Mouse (Mus musculus) E14TG2a.4 (cell line): ENCODE measurements around the gene Slc7a1.

Experiments
- H3K27me3 ChIP-seq: 2 replicates; pipeline ENCODE4 v1.6.1; 2014; ENCODE audit warnings: low read length, control low read depth; ENCODE audit not compliant: insufficient read depth
- H3K36me3 ChIP-seq: 2 replicates; pipeline ENCODE4 v1.6.1; 2014; ENCODE audit warnings: low read length, control low read depth; ENCODE audit not compliant: insufficient read depth
- H3K4me1 ChIP-seq: replicated peaks from 2 replicates; pipeline ENCODE4 v1.6.1; 2014; ENCODE audit warnings: low read depth, low read length, control low read depth
- H3K4me3 ChIP-seq: replicated peaks from 2 replicates; pipeline ENCODE4 v1.5.1; 2014; ENCODE audit warnings: mild to moderate bottlenecking, low read length
- H3K9me3 ChIP-seq: 2 replicates; pipeline ENCODE4 v1.6.1; 2014; ENCODE audit warnings: low read length, control low read depth
- CTCF ChIP-seq: conservative IDR thresholded peaks from 2 replicates; pipeline ENCODE4 v1.5.1; 2014; ENCODE audit warnings: low read length
- NANOG ChIP-seq: IDR thresholded peaks from 2 replicates; pipeline ENCODE4 v1.6.1; 2014; ENCODE audit warnings: borderline replicate concordance, low read length, mixed read lengths
- POU5F1 ChIP-seq: IDR thresholded peaks from 2 replicates; pipeline ENCODE4 v1.6.1; 2014; ENCODE audit warnings: low read length, borderline replicate concordance

The Slc7a1 gene

GRCm38 (mm10) chr5:148398766-148399659 lies 691 bp downstream of the Slc7a1 start:
- Histone ChIP-seq H3K27me3 (peaks cover 34% of the 10 kb centered on the region), H3K4me3 (peak overlapping the region; percentile 87), H3K9me3 (peaks cover 6% of the 10 kb centered on the region; the same call in 1 of the 2 replicates), H3K4me1 (peaks cover 53% of the 10 kb centered on the region), H3K36me3 (peaks cover 26% of the 10 kb centered on the region)
- no peak for TF ChIP-seq POU5F1
- TF ChIP-seq CTCF, result no peak
- no peak for TF ChIP-seq NANOG

- Histone ChIP-seq H3K27me3 (peaks cover 34% of the 10 kb centered on the region), H3K4me1 (peaks cover 51% of the 10 kb centered on the region), H3K9me3 (no peaks in the 10 kb centered on the region), H3K4me3 (peak overlapping the region; percentile 87), H3K36me3 (peaks cover 32% of the 10 kb centered on the region)
- TF ChIP-seq NANOG (no peak), CTCF (no peak), POU5F1 (no peak)
These were observed 1.3 kb downstream of the Slc7a1 start for GRCm38 (mm10) chr5:148398451-148398765.

- Histone ChIP-seq H3K36me3 (peaks cover 36% of the 10 kb centered on the region), H3K4me1 (peaks cover 50% of the 10 kb centered on the region), H3K9me3 (no peaks in the 10 kb centered on the region), H3K4me3 (no peak overlapping the region), H3K27me3 (peaks cover 34% of the 10 kb centered on the region)
- TF ChIP-seq POU5F1, result no peak
- TF ChIP-seq NANOG, result no peak
- TF ChIP-seq CTCF, result no peak
These were observed 1.8 kb downstream of the Slc7a1 start for GRCm38 (mm10) chr5:148397911-148398310.

GRCm38 (mm10) chr5:148397418-148397817 lies 2.3 kb downstream of the Slc7a1 start:
- H3K4me3 ChIP-seq, result no peak overlapping the region
- H3K27me3 ChIP-seq, result peaks cover 34% of the 10 kb centered on the region
- no peaks in the 10 kb centered on the region for H3K9me3 ChIP-seq
- peaks cover 50% of the 10 kb centered on the region for H3K4me1 ChIP-seq
- TF ChIP-seq NANOG (no peak), CTCF (no peak), POU5F1 (no peak)
- peaks cover 41% of the 10 kb centered on the region for H3K36me3 ChIP-seq

GRCm38 (mm10) chr5:148393316-148393715 lies 6.4 kb downstream of the Slc7a1 start:
- peaks cover 73% of the 10 kb centered on the region for H3K36me3 ChIP-seq
- TF ChIP-seq CTCF (no peak), NANOG (no peak), POU5F1 (no peak)
- no peak overlapping the region for H3K4me3 ChIP-seq
- H3K9me3 ChIP-seq, result no peaks in the 10 kb centered on the region
- H3K4me1 ChIP-seq, result peaks cover 48% of the 10 kb centered on the region
- no peaks in the 10 kb centered on the region for H3K27me3 ChIP-seq

GRCm38 (mm10) chr5:148392831-148393230 lies 6.9 kb downstream of the Slc7a1 start:
- TF ChIP-seq POU5F1 (no peak), CTCF (no peak), NANOG (no peak)
- Histone ChIP-seq H3K4me3 (no peak overlapping the region), H3K4me1 (peaks cover 48% of the 10 kb centered on the region), H3K36me3 (peaks cover 73% of the 10 kb centered on the region), H3K27me3 (no peaks in the 10 kb centered on the region), H3K9me3 (no peaks in the 10 kb centered on the region)

GRCm38 (mm10) chr5:148389007-148389970 lies 10.4 kb downstream of the Slc7a1 start:
- Histone ChIP-seq H3K4me3 (no peak overlapping the region), H3K9me3 (no peaks in the 10 kb centered on the region), H3K27me3 (no peaks in the 10 kb centered on the region), H3K36me3 (peaks cover 56% of the 10 kb centered on the region), H3K4me1 (peaks cover 57% of the 10 kb centered on the region)
- TF ChIP-seq NANOG, result no peak
- no peak for TF ChIP-seq CTCF
- TF ChIP-seq POU5F1, result no peak

- no peak overlapping the region for H3K4me3 ChIP-seq
- no peaks in the 10 kb centered on the region for H3K27me3 ChIP-seq
- H3K9me3 ChIP-seq, result no peaks in the 10 kb centered on the region
- H3K36me3 ChIP-seq, result peaks cover 47% of the 10 kb centered on the region
- peaks cover 62% of the 10 kb centered on the region for H3K4me1 ChIP-seq
- TF ChIP-seq NANOG (no peak), CTCF (no peak), POU5F1 (no peak)
These were observed 11.3 kb downstream of the Slc7a1 start for GRCm38 (mm10) chr5:148388251-148389006.
